Comparison of ENCODE assay signal across 10 mouse cellular contexts in the genomic region with DNA sequence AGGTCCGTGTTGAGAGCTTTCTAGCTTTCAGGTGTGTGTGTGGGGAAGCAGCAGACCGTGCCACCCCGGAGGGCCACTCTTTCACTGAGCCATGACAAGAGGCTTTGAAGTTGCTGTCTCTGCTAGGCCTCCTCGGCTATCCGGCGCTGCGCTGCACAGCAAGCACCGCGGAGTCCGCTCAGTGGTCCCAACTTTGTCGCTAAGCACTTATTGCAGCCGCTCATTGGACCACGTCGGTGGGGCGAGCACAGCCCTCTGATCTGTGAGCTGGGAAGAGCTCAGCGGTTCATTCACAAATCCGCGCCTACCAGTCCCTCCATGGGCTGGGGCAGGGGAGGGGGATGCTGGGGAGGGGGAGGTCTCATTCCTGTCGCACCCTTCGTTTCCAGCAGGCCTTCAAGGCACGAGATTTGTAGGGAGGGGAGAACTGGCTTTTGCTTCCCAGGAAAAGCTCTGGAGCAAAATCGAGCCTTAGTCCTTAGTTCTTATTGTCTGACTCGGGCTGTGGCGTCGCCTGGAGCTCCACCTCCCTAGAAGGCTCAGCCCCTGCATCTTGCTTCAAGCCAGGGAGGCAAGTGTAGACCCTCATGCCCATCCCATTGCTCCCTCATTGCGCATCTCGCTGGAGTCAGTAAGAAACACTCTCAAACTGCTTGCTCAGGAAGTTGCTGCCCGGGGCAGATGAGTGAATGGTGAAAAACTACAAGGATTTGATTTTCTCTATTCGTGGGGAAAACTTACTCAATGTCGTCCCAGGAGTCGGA. TPM values are rescaled to one million over a fixed set of nuclear protein-coding genes. Genes with fewer than 3 reads are reported as not detected.
A peak's percentile ranks its signal among the peaks of the same experiment; 100 is the strongest.
DNase-seq lines count a peak whose midpoint lies in the region; ATAC-seq and TF ChIP-seq lines count a peak whose summit lies in the region.
"Had no signal": no experiment of that assay in that cellular context is flagged by ENCODE, and none has a peak within 500 bp of the region (broad histone marks: within the 10 kb centered on the region; RNA-seq: fewer than 3 reads in every experiment).

No protein-coding gene starts in this region.

- H3K4me1 ChIP-seq in heart, embryonic 15.5 days (replicated peaks): peaks cover 13% of the 10 kb centered on the region
- peaks cover 17% of the 10 kb centered on the region for H3K4me1 ChIP-seq in forebrain, embryonic 15.5 days
- H3K4me1 ChIP-seq in midbrain, embryonic 10.5 days: peaks cover 64% of the 10 kb centered on the region

- H3K9ac ChIP-seq in heart, embryonic 15.5 days: no peak overlapping the region
- H3K9ac ChIP-seq in forebrain, embryonic 15.5 days (replicated peaks): no peak overlapping the region

- 1% methylated on average over 31 of the region's 31 CpGs for WGBS in heart, embryonic 15.5 days
- WGBS in forebrain, embryonic 15.5 days: under 1% methylated on average over 31 of the region's 31 CpGs
- WGBS in midbrain, embryonic 10.5 days: under 1% methylated on average over 31 of the region's 31 CpGs

- TF ChIP-seq CTCF in brain, embryonic 14.5 days (IDR thresholded peaks at IDR 0.05; ENCODE audit: borderline replicate concordance, extremely low read depth, insufficient read depth, insufficient read length): no peak

- intact Hi-C loops in heart, postnatal 36 days (cut with DNase I): no loop called here

- TF ChIP-seq POLR2A in brain, embryonic 14.5 days (IDR thresholded peaks at IDR 0.05; ENCODE audit: borderline replicate concordance, extremely low read depth, insufficient read depth, insufficient read length, poor library complexity, severe bottlenecking): no peak

- H3K27me3 ChIP-seq in heart, embryonic 15.5 days: peaks cover 95% of the 10 kb centered on the region
- peaks cover 85% of the 10 kb centered on the region for H3K27me3 ChIP-seq in forebrain, embryonic 15.5 days
- peaks cover 100% of the 10 kb centered on the region for H3K27me3 ChIP-seq in midbrain, embryonic 10.5 days (ENCODE audit: low read depth, poor library complexity, severe bottlenecking)

- no peak for ATAC-seq in heart, embryonic 15.5 days (replicated peaks; ENCODE audit: insufficient number of reproducible peaks, insufficient read depth, low FRiP score, low read depth)
- ATAC-seq in forebrain, embryonic 15.5 days (replicated peaks): peak; percentile 43; the same call in 1 of the 2 replicates
- ATAC-seq in monocyte, adult 5-6 weeks (replicated peaks; ENCODE audit: insufficient number of reproducible peaks, low FRiP score, low TSS enrichment, poor library complexity, severe bottlenecking): no peak

- no peak overlapping the region for H3K27ac ChIP-seq in heart, embryonic 15.5 days
- H3K27ac ChIP-seq in forebrain, embryonic 15.5 days (replicated peaks): no peak overlapping the region
- peak overlapping the region; percentile 91 for H3K27ac ChIP-seq in midbrain, embryonic 10.5 days (replicated peaks)

- no peak for DNase-seq in heart, postnatal 36 days
- DNase-seq in brain, embryonic 14.5 days (ENCODE audit: low read depth): peak; percentile 81
- DNase-seq in midbrain, embryonic 10.5 days (ENCODE audit: low spot score): peak; percentile 87
- DNase-seq in thymus, adult 18-20 months: no peak
- no peak for DNase-seq in lung, postnatal 4 days

- peak overlapping the region; percentile 10; the same call in 1 of the 2 replicates for H3K4me3 ChIP-seq in heart, embryonic 15.5 days
- 0 out of 2 replicates have a peak overlapping the region, but pooled peaks have one; percentile 1 for H3K4me3 ChIP-seq in forebrain, embryonic 15.5 days
- H3K4me3 ChIP-seq in midbrain, embryonic 10.5 days: peak overlapping the region; percentile 51

- no peaks in the 10 kb centered on the region for H3K9me3 ChIP-seq in heart, embryonic 15.5 days (replicated peaks)
- no peaks in the 10 kb centered on the region for H3K9me3 ChIP-seq in forebrain, embryonic 15.5 days
- no peaks in the 10 kb centered on the region for H3K9me3 ChIP-seq in midbrain, embryonic 10.5 days (replicated peaks)

- H3K4me2 ChIP-seq in heart, embryonic 15.5 days: peak overlapping the region; percentile 23; the same call in 1 of the 2 replicates
- no peak overlapping the region; the same call in 1 of the 2 replicates for H3K4me2 ChIP-seq in forebrain, embryonic 15.5 days (replicated peaks)

- H3K36me3 ChIP-seq in heart, embryonic 15.5 days: no peaks in the 10 kb centered on the region
- no peaks in the 10 kb centered on the region for H3K36me3 ChIP-seq in forebrain, embryonic 15.5 days
- no peaks in the 10 kb centered on the region for H3K36me3 ChIP-seq in midbrain, embryonic 10.5 days

RNA-seq across cellular contexts. Expression of gene En2, which starts 7.0 kb away (rescaled TPM):
- not detected in 2 replicates for polyA plus RNA-seq in heart, embryonic 15.5 days (2015; fragmentation: Nextera tagmentation; extraction: Ambion mirVana)
- not detected for total RNA-seq in heart, postnatal 36 days (2021)
- 16.2 and 30.9 TPM in 2 replicates for polyA plus RNA-seq in brain, embryonic 14.5 days (2012; rRNA removed)
- not detected in 2 replicates for polyA plus RNA-seq in forebrain, embryonic 15.5 days (2015; fragmentation: Nextera tagmentation; extraction: Ambion mirVana)
- polyA plus RNA-seq in midbrain, embryonic 10.5 days (2016; fragmentation: Nextera tagmentation; extraction: Ambion mirVana): 0.84 and 1.1 TPM in 2 replicates
- total RNA-seq in monocyte, adult 5-6 weeks (2017): not detected in 3 replicates
- total RNA-seq: CH12.LX had no signal
- polyA plus RNA-seq: lung, embryonic 16.5 days had no signal

Comparison
In these comparisons a context has a peak if more than half of its experiments do, and no peak if none do; other contexts are left out.
1. H3K4me3 ChIP-seq: peak in every context shown above with its lines; median percentile 51 in midbrain, embryonic 10.5 days; 10 in heart, embryonic 15.5 days; 1 in forebrain, embryonic 15.5 days.
2. DNase-seq: peak in brain, embryonic 14.5 days (single experiment) and midbrain, embryonic 10.5 days (single experiment); none in heart, postnatal 36 days (0 of 2), thymus, adult 18-20 months (0 of 2) and lung, postnatal 4 days (0 of 2).